Comparison of ENCODE assay signal across 13 mouse cellular contexts in genomic region chr7:89391281-89391680, GRCm38 (mm10).
"Had no signal": no experiment of that assay in that cellular context is flagged by ENCODE, and none has a peak within 500 bp of the region (broad histone marks: within the 10 kb centered on the region; RNA-seq: fewer than 3 reads in every experiment).

No protein-coding gene starts in this region.

- H3K27ac ChIP-seq: layer of hippocampus, adult 2 months; limb, embryonic 10.5 days; liver, embryonic 15.5 days; lung, embryonic 15.5 days; macrophage; midbrain, embryonic 12.5 days had no signal

- H3K27me3 ChIP-seq: liver, embryonic 15.5 days; lung, embryonic 15.5 days; midbrain, embryonic 12.5 days had no signal

- H3K36me3 ChIP-seq: limb, embryonic 10.5 days; liver, embryonic 15.5 days; lung, embryonic 15.5 days; midbrain, embryonic 12.5 days had no signal

- H3K9ac ChIP-seq: liver, embryonic 15.5 days; lung, embryonic 15.5 days; midbrain, embryonic 12.5 days had no signal

- ATAC-seq: midbrain, embryonic 16.5 days had no signal

- DNase-seq: kidney, postnatal 4 days; lung, postnatal 14 days; right cerebral cortex, postnatal 4 days; spleen, adult 18-20 months; thymus, postnatal 4 days had no signal

- H3K9me3 ChIP-seq: limb, embryonic 10.5 days; liver, embryonic 15.5 days; lung, embryonic 15.5 days; midbrain, embryonic 12.5 days had no signal

- H3K4me1 ChIP-seq: megakaryocyte, embryonic 14.5 days; midbrain, embryonic 12.5 days had no signal

- H3K4me2 ChIP-seq: liver, embryonic 15.5 days; lung, embryonic 15.5 days; midbrain, embryonic 12.5 days had no signal

- H3K4me3 ChIP-seq: layer of hippocampus, adult 2 months; limb, embryonic 10.5 days; liver, embryonic 15.5 days; lung, embryonic 15.5 days; megakaryocyte, embryonic 14.5 days; midbrain, embryonic 12.5 days had no signal
